Mouse (Mus musculus) splenic B cell, adult 2 months (primary cell): ENCODE measurements around the gene Tcta.

Experiments used
- DNase-seq: peaks from one replicate; pipeline ENCODE4 v3.0.0-alpha.2; 2011; ENCODE audit warnings: low read depth, low spot score
- H3K27me3 ChIP-seq: 2 replicates; pipeline ENCODE4 v1.6.1; 2012; ENCODE audit warnings: mild to moderate bottlenecking, low read length, moderate library complexity, mixed read lengths; ENCODE audit not compliant: control insufficient read depth, poor library complexity, insufficient read depth, severe bottlenecking
- H3K36me3 ChIP-seq: 2 replicates; pipeline ENCODE4 v1.6.1; 2012; ENCODE audit warnings: mild to moderate bottlenecking, low read length, moderate library complexity, mixed read lengths; ENCODE audit not compliant: control insufficient read depth, poor library complexity, insufficient read depth, severe bottlenecking

The Tcta gene

DNA sequence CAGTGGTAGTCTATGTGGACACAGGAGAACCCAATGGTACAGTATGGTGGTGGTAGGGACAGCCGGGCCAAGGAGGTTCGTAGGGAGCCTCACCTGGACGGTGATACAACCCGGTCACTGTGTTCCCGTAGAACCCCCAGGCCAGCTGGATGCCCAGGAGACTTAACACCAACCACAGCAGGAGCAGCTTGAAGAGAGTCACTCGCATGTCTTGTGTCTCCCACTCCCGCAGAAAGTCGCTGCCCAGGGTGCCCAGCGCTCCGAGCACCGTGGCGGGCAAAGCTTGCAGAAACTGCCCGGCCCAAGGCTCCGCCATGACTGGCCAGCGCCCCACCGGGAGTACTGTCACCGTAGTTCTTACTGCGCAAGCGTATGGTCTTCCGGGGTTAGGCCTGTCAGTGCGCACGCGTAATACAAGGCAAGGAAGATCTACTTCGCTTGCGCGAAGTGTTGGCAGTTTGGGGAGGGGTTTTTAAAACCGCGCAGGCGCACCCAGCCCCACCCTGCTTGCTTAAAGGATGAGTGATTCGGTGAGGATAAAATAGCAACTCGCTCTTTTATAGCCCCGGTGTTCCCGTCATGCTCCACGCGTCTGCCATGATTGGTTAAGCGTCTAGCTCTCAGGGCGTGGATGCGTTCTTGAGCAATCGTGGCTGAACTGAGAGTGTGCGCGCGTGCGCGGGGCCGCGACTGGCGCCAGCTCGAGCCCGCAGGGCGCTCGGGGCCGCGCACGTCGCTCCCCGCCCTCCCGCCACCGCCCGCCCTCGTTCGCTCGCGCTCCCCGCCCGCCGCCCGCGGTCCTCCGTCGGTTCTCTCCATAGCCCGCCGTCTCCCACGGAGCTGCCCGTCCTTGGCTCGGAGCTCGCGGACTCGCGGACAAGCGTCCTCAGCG, at the start of gene Tcta, which contains the start of gene Rhoa:
Tcta (minus strand) TSS at position 532 of the 892 bp plus-strand sequence.
Rhoa (plus strand) TSS at position 501 of the 892 bp plus-strand sequence.
- peak; percentile 100 for DNase-seq
- H3K27me3 ChIP-seq, result no peaks in the 10 kb centered on the region
- peaks cover 1% of the 10 kb centered on the region; the same call in 1 of the 2 replicates for H3K36me3 ChIP-seq

- no peak for DNase-seq
- H3K36me3 ChIP-seq, result peaks cover 4% of the 10 kb centered on the region
- H3K27me3 ChIP-seq, result no peaks in the 10 kb centered on the region
Observed at GRCm38 (mm10) chr9:108349727-108350126, 43.8 kb upstream of the Tcta start.

DNA sequence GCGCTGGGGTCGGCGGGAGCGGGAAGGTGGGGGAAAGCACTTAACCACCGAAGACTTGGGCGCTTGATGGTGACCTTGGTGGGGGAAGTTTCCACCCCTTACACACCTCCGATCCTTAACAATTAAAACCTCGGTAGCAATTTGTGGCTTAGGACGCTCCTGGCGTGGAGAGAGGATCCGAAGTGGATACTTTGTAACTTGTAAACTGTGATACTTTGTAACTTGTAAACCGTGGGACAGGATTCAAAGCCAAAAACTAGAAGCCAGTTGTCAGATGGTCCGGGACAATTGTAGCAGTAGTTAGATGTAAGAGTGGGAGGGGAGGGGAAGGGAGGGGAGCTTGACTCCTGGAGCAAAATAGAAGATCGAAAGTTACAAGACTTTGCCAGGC, 42.3 kb upstream of the Tcta start:
- Histone ChIP-seq H3K27me3 (no peaks in the 10 kb centered on the region), H3K36me3 (peaks cover 4% of the 10 kb centered on the region)
- DNase-seq, result no peak

DNA sequence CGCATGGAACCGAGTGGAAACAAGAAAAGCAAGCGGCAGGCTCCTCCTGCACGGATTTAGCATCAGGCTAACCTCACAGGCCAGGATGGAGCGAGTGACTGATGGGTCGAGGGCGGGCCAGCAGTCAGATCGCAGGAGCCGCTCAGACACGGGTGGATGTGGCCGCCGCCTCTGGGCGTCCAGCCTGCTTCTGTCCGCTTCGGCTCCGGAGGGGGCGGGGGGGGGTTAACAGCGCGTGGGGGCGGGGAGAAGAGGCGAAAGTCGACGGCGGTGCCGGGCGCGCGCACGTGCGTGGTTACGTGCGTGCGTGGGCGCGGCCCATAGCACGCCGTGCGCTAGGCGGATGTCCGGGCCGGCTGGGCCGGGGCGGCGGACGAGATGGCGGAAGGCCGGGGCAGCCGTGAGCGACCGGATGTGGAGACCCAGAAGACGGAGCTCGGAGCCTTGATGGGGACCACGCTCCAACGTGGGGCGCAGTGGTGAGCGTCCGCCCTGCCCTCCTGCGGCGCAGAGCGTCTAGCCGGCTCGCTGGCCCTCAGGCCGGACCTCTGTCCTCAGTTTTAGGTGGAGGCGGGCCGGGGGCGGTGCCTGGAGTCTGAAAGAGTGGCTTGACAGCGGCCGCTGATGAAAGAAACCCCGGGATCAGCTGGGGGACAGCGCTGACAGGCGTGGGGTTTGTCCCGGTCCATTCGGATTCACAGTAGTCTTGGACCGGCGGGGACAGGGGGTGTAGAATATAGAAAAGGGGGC, 41.8 kb upstream of the Tcta start, which contains the start of gene Usp4:
Usp4 (plus strand) TSS at position 314 of the 750 bp plus-strand sequence.
- H3K36me3 ChIP-seq, result peaks cover 4% of the 10 kb centered on the region
- no peaks in the 10 kb centered on the region for H3K27me3 ChIP-seq
- DNase-seq, result peak; percentile 92

DNA sequence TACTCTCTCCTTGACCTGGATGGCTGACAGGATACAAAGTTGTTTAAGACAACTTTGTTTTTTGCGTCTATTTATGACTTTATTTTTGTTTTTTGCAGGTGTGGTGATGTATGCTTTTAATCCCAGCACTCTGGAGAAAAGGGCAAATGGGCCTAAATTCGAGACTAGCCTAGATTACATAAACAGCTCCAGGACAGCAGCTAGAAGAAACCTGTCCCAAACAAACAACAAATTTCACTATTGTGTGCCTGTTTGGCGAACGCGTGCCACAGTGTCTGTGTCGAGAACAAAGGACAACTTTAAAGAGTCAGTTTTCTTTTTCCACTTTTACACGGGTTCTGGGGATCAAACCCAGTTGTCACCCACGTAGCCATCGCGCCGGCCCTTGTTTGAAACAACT, 41.1 kb upstream of the Tcta start:
- Histone ChIP-seq H3K36me3 (peaks cover 4% of the 10 kb centered on the region), H3K27me3 (no peaks in the 10 kb centered on the region)
- DNase-seq, result no peak

- no peak for DNase-seq
- H3K27me3 ChIP-seq, result no peaks in the 10 kb centered on the region
- no peaks in the 10 kb centered on the region for H3K36me3 ChIP-seq
Observed at GRCm38 (mm10) chr9:108344471-108344870, 38.5 kb upstream of the Tcta start.

DNA sequence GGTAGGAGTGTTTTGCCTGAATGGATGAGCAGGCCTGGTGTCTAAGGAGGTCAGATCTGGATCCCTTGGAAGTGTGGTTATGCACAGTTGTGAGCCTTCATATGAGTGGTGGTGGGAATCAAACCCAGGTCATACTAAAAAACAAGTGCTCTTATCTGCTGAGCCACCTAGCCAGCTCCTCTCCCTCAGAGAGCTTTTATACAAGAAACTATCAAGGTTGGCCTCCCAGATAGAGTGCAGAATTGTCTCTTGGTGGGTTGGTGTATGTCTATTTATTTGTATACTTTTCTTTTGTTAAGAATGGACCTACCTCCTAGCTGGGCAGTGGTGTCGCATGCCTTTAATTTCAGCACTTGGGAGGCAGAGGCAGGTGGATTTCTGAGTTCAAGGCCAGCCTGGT, 37.9 kb upstream of the Tcta start:
- Histone ChIP-seq H3K27me3 (no peaks in the 10 kb centered on the region), H3K36me3 (no peaks in the 10 kb centered on the region)
- DNase-seq, result no peak

DNA sequence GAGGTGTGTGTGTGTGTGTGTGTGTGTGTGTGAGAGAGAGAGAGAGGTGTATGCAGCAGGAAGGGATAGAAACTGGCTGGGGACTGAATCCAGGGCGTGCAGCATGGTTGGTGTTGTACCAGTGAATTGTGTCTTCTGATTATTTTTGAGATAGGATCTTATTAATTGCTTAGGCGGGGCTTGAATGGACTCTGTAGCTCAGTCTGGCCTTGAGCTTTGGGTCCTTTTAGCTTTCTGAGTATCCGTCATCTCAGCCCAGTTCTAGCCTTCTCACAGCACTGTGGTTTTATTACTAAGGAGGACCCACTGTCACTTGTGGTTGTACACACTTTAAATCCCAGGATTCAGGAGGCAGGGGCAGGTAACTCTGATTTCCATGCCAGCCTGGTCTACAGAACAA, 37.4 kb upstream of the Tcta start:
- no peaks in the 10 kb centered on the region; the same call in 1 of the 2 replicates for H3K36me3 ChIP-seq
- H3K27me3 ChIP-seq, result no peaks in the 10 kb centered on the region
- DNase-seq, result no peak

DNA sequence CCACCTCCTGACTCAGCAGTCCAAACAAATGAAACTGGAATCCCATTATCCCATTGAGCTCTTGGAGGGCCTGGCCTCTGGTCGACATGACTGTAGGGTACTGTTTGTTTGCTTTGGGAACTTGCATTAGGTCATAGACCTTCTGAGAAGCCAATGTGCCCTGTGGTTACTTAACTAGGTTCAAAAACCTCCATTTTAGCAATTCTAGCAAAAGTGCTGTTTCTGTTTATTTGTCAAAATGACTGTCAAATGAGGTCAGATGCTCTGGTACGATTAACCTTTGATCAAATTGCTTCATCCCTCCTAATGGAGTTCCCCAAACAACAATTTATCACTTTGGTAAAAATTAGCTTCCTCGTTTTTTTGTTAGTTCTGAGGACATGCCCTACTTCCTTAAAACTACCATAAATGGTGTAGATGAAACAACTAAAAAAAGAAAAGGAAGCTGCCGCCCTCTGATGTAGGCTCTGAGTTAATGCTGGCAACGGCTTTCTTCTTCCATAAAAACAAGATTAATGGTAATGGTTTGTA, 36.4 kb upstream of the Tcta start:
- no peaks in the 10 kb centered on the region; the same call in none of the 2 replicates for H3K36me3 ChIP-seq
- no peaks in the 10 kb centered on the region for H3K27me3 ChIP-seq
- peak; percentile 68 for DNase-seq

GRCm38 (mm10) chr9:108341801-108342200, 35.8 kb upstream of the Tcta start:
- H3K36me3 ChIP-seq, result no peaks in the 10 kb centered on the region; the same call in none of the 2 replicates
- no peak for DNase-seq
- no peaks in the 10 kb centered on the region for H3K27me3 ChIP-seq

DNA sequence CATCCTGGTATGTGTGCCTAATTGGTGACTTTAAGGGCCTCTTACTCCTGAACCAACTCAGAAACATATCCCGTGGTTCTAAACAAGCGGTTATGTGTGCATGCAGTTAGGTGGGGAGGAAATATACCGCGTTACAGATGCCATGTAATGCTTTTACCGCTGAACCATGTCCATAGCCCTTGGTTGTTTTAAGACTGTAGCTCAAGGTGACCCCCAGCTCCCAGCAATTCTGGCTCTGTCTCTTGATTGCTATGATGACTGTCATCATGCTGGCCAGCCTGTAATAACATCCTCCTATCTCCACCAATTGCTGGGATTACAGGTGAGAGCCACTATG, 35.1 kb upstream of the Tcta start:
- DNase-seq, result no peak
- H3K27me3 ChIP-seq, result no peaks in the 10 kb centered on the region
- H3K36me3 ChIP-seq, result no peaks in the 10 kb centered on the region; the same call in none of the 2 replicates

GRCm38 (mm10) chr9:108340258-108341138, 34.5 kb upstream of the Tcta start:
- Histone ChIP-seq H3K36me3 (no peaks in the 10 kb centered on the region; the same call in none of the 2 replicates), H3K27me3 (no peaks in the 10 kb centered on the region)
- DNase-seq, result peak; percentile 85

GRCm38 (mm10) chr9:108339886-108340257, 33.9 kb upstream of the Tcta start:
- no peaks in the 10 kb centered on the region for H3K27me3 ChIP-seq
- peaks cover 2% of the 10 kb centered on the region for H3K36me3 ChIP-seq
- DNase-seq, result peak; percentile 48
